Mouse (Mus musculus): ENCODE data around the gene Higd1c.

GRCm38 (mm10) chr15:100393016-100393415, 28.7 kb downstream of the Higd1c start:
- no peak for TF ChIP-seq POLR2A (IDR thresholded peaks at IDR 0.05; ENCODE audit: control insufficient read depth, low read depth, low read length)
- no peak for TF ChIP-seq CTCF (IDR thresholded peaks at IDR 0.05; ENCODE audit: control insufficient read depth, insufficient read depth, insufficient replicate concordance, low read depth, low read length)

All from testis, adult 2 months (tissue).